ENCODE assay signal across 11 mouse cellular contexts in genomic region chr15:88814411-88815047, GRCm38 (mm10). TPM values are rescaled to one million over a fixed set of nuclear protein-coding genes. Genes with fewer than 3 reads are reported as not detected.
DNase-seq lines count a peak whose midpoint lies in the region; ATAC-seq and TF ChIP-seq lines count a peak whose summit lies in the region.
"Had no signal": no experiment of that assay in that cellular context is flagged by ENCODE, and none has a peak within 500 bp of the region (broad histone marks: within the 10 kb centered on the region; RNA-seq: fewer than 3 reads in every experiment).

No protein-coding gene starts in this region.

- intact Hi-C loops in heart, postnatal 25 days (cut with DNase I) = loop anchor here (5.0 kb wide), 2 partner anchors 62 to 82 kb away; partner anchors contain the start of genes Brd1 and Zbed4

- H3K27me3 ChIP-seq in heart, postnatal 0 days (ENCODE audit: control insufficient read depth, insufficient read depth, low read length) = no peaks in the 10 kb centered on the region
- no peaks in the 10 kb centered on the region for H3K27me3 ChIP-seq in megakaryocyte, embryonic 14.5 days (replicated peaks)
- H3K27me3 ChIP-seq in ES-Bruce4 (ENCODE audit: control insufficient read depth, insufficient read depth, low read length, poor library complexity, severe bottlenecking) = no peaks in the 10 kb centered on the region
- H3K27me3 ChIP-seq: embryonic facial prominence, embryonic 12.5 days; lung, embryonic 15.5 days had no signal

- 96% methylated on average over 11 of the region's 11 CpGs for WGBS in heart, postnatal 0 days

- no peak overlapping the region for H3K4me2 ChIP-seq in heart, postnatal 0 days (ENCODE audit: low read depth, low read length)
- H3K4me2 ChIP-seq: embryonic facial prominence, embryonic 12.5 days; lung, embryonic 15.5 days had no signal

- no peak for ATAC-seq in heart, postnatal 0 days (ENCODE audit: insufficient read depth, low read depth)
- ATAC-seq in megakaryocyte, adult 5-6 weeks (ENCODE audit: poor library complexity, severe bottlenecking) = no peak
- ATAC-seq: forebrain, embryonic 16.5 days had no signal

- no peak overlapping the region for H3K27ac ChIP-seq in heart, postnatal 0 days (ENCODE audit: low read depth)
- H3K27ac ChIP-seq in ES-Bruce4 (ENCODE audit: insufficient read depth, low read length) = no peak overlapping the region
- peak overlapping the region; percentile 63 for H3K27ac ChIP-seq in bone marrow macrophage, adult 2 months (ENCODE audit: insufficient read depth, low read depth, low read length)
- H3K27ac ChIP-seq: embryonic facial prominence, embryonic 12.5 days; lung, embryonic 15.5 days had no signal

- DNase-seq in heart, postnatal 0 days (ENCODE audit: low spot score) = no peak
- DNase-seq in heart, postnatal 25 days (ENCODE audit: low spot score) = no peak
- no peak for DNase-seq in urinary bladder, adult 18-20 months (ENCODE audit: low spot score in 2 of 2)

- H3K36me3 ChIP-seq in heart, postnatal 0 days (replicated peaks; ENCODE audit: control insufficient read depth, insufficient read depth, low read length) = peaks cover 42% of the 10 kb centered on the region
- peaks cover 73% of the 10 kb centered on the region for H3K36me3 ChIP-seq in megakaryocyte, embryonic 14.5 days (replicated peaks; ENCODE audit: low read length)
- H3K36me3 ChIP-seq in ES-Bruce4 (ENCODE audit: control insufficient read depth, insufficient read depth, low read length, poor library complexity, severe bottlenecking) = no peaks in the 10 kb centered on the region; the same call in 1 of the 2 replicates

- no peak for TF ChIP-seq POLR2A in ES-Bruce4 (IDR thresholded peaks at IDR 0.05; ENCODE audit: insufficient read depth, low read length)
- TF ChIP-seq POLR2A in bone marrow macrophage, adult 2 months (IDR thresholded peaks at IDR 0.05; ENCODE audit: borderline replicate concordance, low read depth, low read length) = no peak

- H3K9ac ChIP-seq in heart, postnatal 0 days (replicated peaks; ENCODE audit: low read depth, low read length) = no peak overlapping the region
- H3K9ac ChIP-seq in ES-Bruce4 (ENCODE audit: low read depth, poor library complexity, severe bottlenecking) = no peak overlapping the region
- H3K9ac ChIP-seq: embryonic facial prominence, embryonic 12.5 days; lung, embryonic 15.5 days had no signal

- H3K9me3 ChIP-seq in heart, postnatal 0 days (replicated peaks; ENCODE audit: control insufficient read depth, low read length) = no peaks in the 10 kb centered on the region
- no peaks in the 10 kb centered on the region for H3K9me3 ChIP-seq in megakaryocyte, embryonic 14.5 days
- H3K9me3 ChIP-seq in ES-Bruce4 (replicated peaks; ENCODE audit: control insufficient read depth, insufficient read depth, low read length, poor library complexity, severe bottlenecking) = no peaks in the 10 kb centered on the region
- H3K9me3 ChIP-seq: embryonic facial prominence, embryonic 12.5 days; lung, embryonic 15.5 days had no signal

- peaks cover 5% of the 10 kb centered on the region; the same call in 1 of the 2 replicates for H3K4me1 ChIP-seq in heart, postnatal 0 days (ENCODE audit: control insufficient read depth, insufficient read depth)
- H3K4me1 ChIP-seq in megakaryocyte, embryonic 14.5 days = peaks cover 89% of the 10 kb centered on the region
- no peaks in the 10 kb centered on the region for H3K4me1 ChIP-seq in ES-Bruce4 (ENCODE audit: control insufficient read depth, insufficient read depth, low read length)
- peaks cover 16% of the 10 kb centered on the region for H3K4me1 ChIP-seq in bone marrow macrophage, adult 2 months (ENCODE audit: control insufficient read depth, insufficient read depth, low read length)

- no peak for TF ChIP-seq EP300 in heart, postnatal 0 days (IDR thresholded peaks at IDR 0.05; ENCODE audit: low read depth)
- TF ChIP-seq EP300 in ES-Bruce4 (IDR thresholded peaks at IDR 0.05; ENCODE audit: insufficient read depth, low read depth, low read length) = no peak

- TF ChIP-seq CTCF in heart, postnatal 0 days (IDR thresholded peaks at IDR 0.05; ENCODE audit: low read depth) = 0 out of 2 replicates have a peak, but pooled peaks have one; percentile 7
- TF ChIP-seq CTCF in ES-Bruce4 (IDR thresholded peaks at IDR 0.05; ENCODE audit: low read depth, low read length) = peak; percentile 55
- TF ChIP-seq CTCF in bone marrow macrophage, adult 2 months (IDR thresholded peaks at IDR 0.05; ENCODE audit: low read depth, low read length) = no peak

- no peak overlapping the region for H3K4me3 ChIP-seq in heart, postnatal 0 days (ENCODE audit: low read depth, low read length)
- peak overlapping the region; percentile 86 for H3K4me3 ChIP-seq in megakaryocyte, embryonic 14.5 days (replicated peaks)
- no peak overlapping the region for H3K4me3 ChIP-seq in ES-Bruce4 (ENCODE audit: low read depth, low read length)
- H3K4me3 ChIP-seq in bone marrow macrophage, adult 2 months (ENCODE audit: insufficient read depth, low read length) = no peak overlapping the region
- H3K4me3 ChIP-seq: embryonic facial prominence, embryonic 12.5 days; lung, embryonic 15.5 days; myocyte had no signal

RNA-seq across cellular contexts. Expression of gene Alg12, which starts 4.6 kb away (rescaled TPM):
- total RNA-seq in heart, postnatal 0 days (2014; rRNA removed; ENCODE audit: low replicate concordance) = 19.5 and 21.8 TPM in 2 replicates
- polyA plus RNA-seq in heart, postnatal 0 days (2015; fragmentation: Nextera tagmentation; extraction: Ambion mirVana) = 6.4 and 6.5 TPM in 2 replicates
- total RNA-seq in heart, postnatal 25 days (2021) = 10 to 100 TPM; 10.7 TPM
- polyA plus RNA-seq in megakaryocyte, embryonic 14.5 days (2012; ENCODE audit: insufficient read depth, low replicate concordance) = 1.6 and 6.8 TPM in 2 replicates
- 11.0 and 13.0 TPM in 2 replicates for total RNA-seq in megakaryocyte, adult 5-6 weeks (2015)
- total RNA-seq in megakaryocyte, adult 5-6 weeks (2017) = 5.1 and 5.7 TPM in 2 replicates
- polyA plus RNA-seq in ES-Bruce4 (2011; ENCODE audit: insufficient read depth, insufficient read length, low read depth, missing spikeins) = 10.0 and 13.2 TPM in 2 replicates
- polyA plus RNA-seq in bone marrow macrophage, adult 2 months (2012; ENCODE audit: insufficient read depth, insufficient read length, missing spikeins) = 10.2 and 10.3 TPM in 2 replicates

RNA-seq across cellular contexts. Expression of gene Creld2, which starts 4.9 kb away (rescaled TPM):
- 23.3 and 24.0 TPM in 2 replicates for total RNA-seq in heart, postnatal 0 days (2014; rRNA removed; ENCODE audit: low replicate concordance)
- polyA plus RNA-seq in heart, postnatal 0 days (2015; fragmentation: Nextera tagmentation; extraction: Ambion mirVana) = 26.3 and 35.3 TPM in 2 replicates
- total RNA-seq in heart, postnatal 25 days (2021) = 10 to 100 TPM; 24.7 to 27.3 TPM
- 18.5 and 51.3 TPM in 2 replicates for polyA plus RNA-seq in megakaryocyte, embryonic 14.5 days (2012; ENCODE audit: insufficient read depth, low replicate concordance)
- total RNA-seq in megakaryocyte, adult 5-6 weeks (2015) = 21.5 and 22.2 TPM in 2 replicates
- total RNA-seq in megakaryocyte, adult 5-6 weeks (2017) = 38.6 and 41.4 TPM in 2 replicates
- 39.2 and 40.2 TPM in 2 replicates for polyA plus RNA-seq in ES-Bruce4 (2011; ENCODE audit: insufficient read depth, insufficient read length, low read depth, missing spikeins)
- 23.0 and 24.4 TPM in 2 replicates for polyA plus RNA-seq in bone marrow macrophage, adult 2 months (2012; ENCODE audit: insufficient read depth, insufficient read length, missing spikeins)

RNA-seq across cellular contexts. Expression of gene Pim3, which starts 47.5 kb away (rescaled TPM):
- total RNA-seq in heart, postnatal 0 days (2014; rRNA removed; ENCODE audit: low replicate concordance) = 98.4 and 139 TPM in 2 replicates
- polyA plus RNA-seq in heart, postnatal 0 days (2015; fragmentation: Nextera tagmentation; extraction: Ambion mirVana) = 50.6 and 71.1 TPM in 2 replicates
- total RNA-seq in heart, postnatal 25 days (2021) = 10 to 100 TPM; 86.8 to 98.2 TPM
- 14.1 and 18.1 TPM in 2 replicates for polyA plus RNA-seq in megakaryocyte, embryonic 14.5 days (2012; ENCODE audit: insufficient read depth, low replicate concordance)
- 6.9 and 12.5 TPM in 2 replicates for total RNA-seq in megakaryocyte, adult 5-6 weeks (2015)
- total RNA-seq in megakaryocyte, adult 5-6 weeks (2017) = 3.3 and 4.7 TPM in 2 replicates
- 128 and 136 TPM in 2 replicates for polyA plus RNA-seq in ES-Bruce4 (2011; ENCODE audit: insufficient read depth, insufficient read length, low read depth, missing spikeins)
- 9.2 and 9.9 TPM in 2 replicates for polyA plus RNA-seq in bone marrow macrophage, adult 2 months (2012; ENCODE audit: insufficient read depth, insufficient read length, missing spikeins)
